Mouse (Mus musculus) liver, embryonic 14.5 days (tissue): ENCODE measurements at regions not wholly inside any gene's neighbourhood (a gene's known extent, or its start where the extent isn't known, plus 50 kb on each side); places are given as distances from the start of the nearest gene placed in this dataset.

Source experiments
- ATAC-seq: fragments of 200-750 bp; cut with Nextera tagmentation; 2 replicates; pipeline ENCODE4 v1.8.0; 2017; ENCODE audit warnings: moderate number of reproducible peaks, mild to moderate bottlenecking, moderate library complexity; ENCODE audit not compliant: insufficient read depth
- DNase-seq, 3 experiments: peaks; one replicate each; pipeline ENCODE4 v3.0.0-alpha.2; 2012 to 2013; ENCODE audit warnings: low read depth in 3 of 3, low spot score in 3 of 3
- H3K27ac ChIP-seq: fragments of 300-500 bp; sonication (generic); 2 replicates; pipeline ENCODE4 v1.5.1; 2014; ENCODE audit warnings: moderate library complexity, mild to moderate bottlenecking, control low read depth, inconsistent platforms
- H3K27me3 ChIP-seq: fragments of 300-500 bp; sonication (generic); 2 replicates; pipeline ENCODE4 v1.6.1; 2014; ENCODE audit warnings: mild to moderate bottlenecking, low read length, moderate library complexity; ENCODE audit not compliant: control insufficient read depth, insufficient read depth
- H3K36me3 ChIP-seq: fragments of 300-500 bp; sonication (generic); replicated peaks from 2 replicates; pipeline ENCODE4 v1.6.1; 2014; ENCODE audit warnings: low read depth; ENCODE audit not compliant: control insufficient read depth, insufficient read depth
- H3K4me1 ChIP-seq, 2 experiments: fragments of 200-500 bp in 1 of 2; fragments of 300-500 bp in 1 of 2; sonication (generic) in 1 of 2; replicated peaks; 2 replicates each; pipeline ENCODE4 v1.6.1; 2012 to 2014; ENCODE audit warnings: antibody characterized with exemption in 1 of 2, inconsistent platforms in 1 of 2, low read length in 1 of 2; ENCODE audit not compliant: control insufficient read depth in 2 of 2, insufficient read depth in 2 of 2
- H3K4me2 ChIP-seq: fragments of 300-500 bp; sonication (generic); 2 replicates; pipeline ENCODE4 v1.6.1; 2014; ENCODE audit warnings: low read depth, mild to moderate bottlenecking, control low read depth, moderate library complexity
- H3K4me3 ChIP-seq, 2 experiments: fragments of 200-500 bp in 1 of 2; fragments of 300-500 bp in 1 of 2; sonication (generic) in 1 of 2; 2 replicates each; pipeline ENCODE4 v1.5.1; 2012 to 2014; ENCODE audit warnings: low read depth in 2 of 2, low read length in 2 of 2, mild to moderate bottlenecking in 2 of 2, control low read depth in 1 of 2, inconsistent platforms in 1 of 2, moderate library complexity in 1 of 2; ENCODE audit not compliant: insufficient read depth in 1 of 2
- H3K9ac ChIP-seq: fragments of 300-500 bp; sonication (generic); replicated peaks from 2 replicates; pipeline ENCODE4 v1.6.1; 2014; ENCODE audit warnings: mild to moderate bottlenecking, control low read depth, moderate library complexity
- H3K9me3 ChIP-seq: fragments of 300-500 bp; sonication (generic); 2 replicates; pipeline ENCODE4 v1.6.1; 2016; ENCODE audit warnings: low read length, mixed read lengths; ENCODE audit not compliant: control insufficient read depth
- CTCF ChIP-seq: IDR thresholded peaks from 2 replicates; pipeline ENCODE4 v1.5.1; 2016; ENCODE audit warnings: antibody characterized with exemption, low read depth, control low read depth
- EP300 ChIP-seq: IDR thresholded peaks from 2 replicates; pipeline ENCODE4 v1.6.1; 2016; ENCODE audit warnings: antibody characterized with exemption, low read depth
- WGBS: fragments of 180-500 bp; shearing (Covaris S2); extraction: QIAGEN DNeasy Blood & Tissue Kit; methylation state at CpG from one replicate; pipeline ENCODE4 v1.1.7; 2014; ENCODE audit not compliant: insufficient replicate concordance; 5-methylcytosine and 5-hydroxymethylcytosine counted together

DNA sequence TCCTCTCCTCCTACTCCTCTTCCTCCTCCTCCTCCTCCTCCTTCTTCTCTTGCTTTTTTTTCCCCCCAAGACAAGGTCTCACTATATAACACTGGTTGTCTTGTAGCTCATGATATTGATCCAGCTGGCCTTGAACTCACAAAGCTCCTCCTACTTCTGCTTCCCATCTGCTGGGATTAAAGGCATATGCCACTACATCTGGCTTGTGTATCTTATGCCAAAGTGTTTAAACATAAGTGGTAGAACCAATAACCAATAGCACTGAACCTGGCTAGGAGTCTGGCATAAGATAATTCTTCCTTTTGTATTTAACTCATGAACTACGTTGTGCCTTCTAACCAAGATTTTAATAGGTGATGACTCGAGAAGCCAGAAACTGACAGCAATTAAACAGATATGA lies 143.7 kb downstream of the Dusp6 start:
- TF ChIP-seq EP300 (no peak), CTCF (no peak)
- H3K27ac ChIP-seq = no peak overlapping the region
- 77% methylated on average over 2 of the region's 2 CpGs for WGBS

DNA sequence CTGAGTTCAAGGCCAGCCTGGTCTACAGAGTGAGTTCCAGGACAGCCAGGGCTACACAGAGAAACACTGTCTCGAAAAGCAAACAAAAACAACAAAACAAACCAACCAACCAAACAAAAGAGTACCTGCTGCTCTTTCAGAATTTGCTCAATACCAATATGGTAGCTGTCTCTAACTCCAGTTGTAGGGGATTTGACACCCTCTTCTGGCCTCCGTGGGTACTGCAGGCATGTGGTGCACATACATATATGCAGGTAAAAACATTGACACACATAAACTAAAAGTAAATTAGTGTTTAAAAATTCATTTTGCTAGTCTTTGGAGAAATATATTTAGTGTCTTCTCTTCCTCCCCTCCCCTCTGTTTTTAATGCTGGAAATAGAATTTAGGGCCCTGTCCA lies 145.8 kb downstream of the Dusp6 start:
- H3K27ac ChIP-seq = no peak overlapping the region
- DNase-seq (no peak), ATAC-seq (no peak)
- H3K9ac ChIP-seq = no peak overlapping the region
- no peak overlapping the region for H3K4me2 ChIP-seq
- no peaks in the 10 kb centered on the region for H3K9me3 ChIP-seq
- H3K27me3 ChIP-seq = no peaks in the 10 kb centered on the region
- no peaks in the 10 kb centered on the region; a peak in 1 of 4 replicates for H3K4me1 ChIP-seq
- TF ChIP-seq CTCF = peak; percentile 21; the same call in 1 of the 2 replicates
- TF ChIP-seq EP300 = no peak
- WGBS = 60% methylated on average over 2 of the region's 2 CpGs
- H3K4me3 ChIP-seq = no peak overlapping the region
- H3K36me3 ChIP-seq = no peaks in the 10 kb centered on the region

More for the DNA sequence above, 143.7 kb downstream of the Dusp6 start:
- H3K4me1 ChIP-seq = no peaks in the 10 kb centered on the region; a peak in 1 of 4 replicates
- DNase-seq = no peak
- H3K9ac ChIP-seq = no peak overlapping the region
- ATAC-seq = no peak
- H3K27me3 ChIP-seq = no peaks in the 10 kb centered on the region
- no peak overlapping the region for H3K4me3 ChIP-seq
- no peaks in the 10 kb centered on the region for H3K9me3 ChIP-seq
- no peak overlapping the region for H3K4me2 ChIP-seq
- H3K36me3 ChIP-seq = no peaks in the 10 kb centered on the region

DNA sequence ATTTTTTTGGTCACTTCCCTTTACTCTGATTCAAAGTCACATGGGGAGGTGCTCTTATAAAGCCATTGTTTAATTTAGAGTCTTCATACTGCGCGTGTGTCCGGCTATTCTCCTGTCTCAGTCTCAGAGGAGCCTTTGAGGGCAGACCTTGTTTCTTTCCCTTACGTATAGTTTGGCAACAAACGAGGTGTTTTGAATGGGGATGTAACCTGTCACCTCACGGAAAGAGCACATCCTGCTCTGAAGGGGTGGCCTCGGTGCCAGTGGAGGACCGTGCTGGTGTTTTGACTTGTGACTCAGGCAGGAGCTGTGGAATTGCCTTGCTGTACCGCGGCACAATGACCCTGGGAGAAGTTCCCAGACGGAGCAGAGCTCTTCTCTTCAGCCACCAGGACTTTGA lies 146.7 kb downstream of the Dusp6 start:
- Histone ChIP-seq H3K27ac (no peak overlapping the region), H3K4me1 (no peaks in the 10 kb centered on the region; a peak in 1 of 4 replicates), H3K27me3 (no peaks in the 10 kb centered on the region), H3K9me3 (no peaks in the 10 kb centered on the region), H3K4me3 (no peak overlapping the region), H3K4me2 (no peak overlapping the region), H3K36me3 (no peaks in the 10 kb centered on the region), H3K9ac (no peak overlapping the region)
- WGBS = 38% methylated on average over 11 of the region's 11 CpGs
- DNase-seq = no peak
- no peak for TF ChIP-seq CTCF
- TF ChIP-seq EP300 = no peak
- no peak for ATAC-seq

DNA sequence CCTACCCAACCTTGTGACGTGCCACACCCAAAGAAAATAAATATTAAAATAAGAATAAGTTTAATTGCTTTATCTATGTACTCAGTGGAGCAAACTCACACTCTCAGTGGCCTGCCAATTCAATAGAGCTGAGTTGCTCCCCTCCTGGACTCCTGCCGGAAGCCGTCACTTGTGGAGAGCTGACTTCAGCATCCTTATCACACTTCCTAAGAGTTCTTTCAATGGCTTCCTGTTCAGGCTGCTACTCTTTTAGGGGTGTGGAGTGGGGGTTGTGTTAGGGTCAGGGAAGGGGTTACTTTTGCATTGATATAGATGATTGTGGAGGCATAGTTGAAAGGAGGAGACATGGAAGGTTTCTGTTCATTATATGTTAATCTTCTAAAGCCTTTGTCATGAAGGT lies 147.7 kb downstream of the Dusp6 start:
- Histone ChIP-seq H3K4me1 (no peaks in the 10 kb centered on the region; a peak in 1 of 4 replicates), H3K4me3 (no peak overlapping the region), H3K36me3 (no peaks in the 10 kb centered on the region), H3K9me3 (no peaks in the 10 kb centered on the region), H3K4me2 (no peak overlapping the region), H3K27me3 (no peaks in the 10 kb centered on the region), H3K9ac (no peak overlapping the region), H3K27ac (no peak overlapping the region)
- ATAC-seq = no peak
- no peak for DNase-seq
- WGBS = 18% methylated on average over 3 of the region's 3 CpGs
- TF ChIP-seq CTCF (no peak), EP300 (no peak)

DNA sequence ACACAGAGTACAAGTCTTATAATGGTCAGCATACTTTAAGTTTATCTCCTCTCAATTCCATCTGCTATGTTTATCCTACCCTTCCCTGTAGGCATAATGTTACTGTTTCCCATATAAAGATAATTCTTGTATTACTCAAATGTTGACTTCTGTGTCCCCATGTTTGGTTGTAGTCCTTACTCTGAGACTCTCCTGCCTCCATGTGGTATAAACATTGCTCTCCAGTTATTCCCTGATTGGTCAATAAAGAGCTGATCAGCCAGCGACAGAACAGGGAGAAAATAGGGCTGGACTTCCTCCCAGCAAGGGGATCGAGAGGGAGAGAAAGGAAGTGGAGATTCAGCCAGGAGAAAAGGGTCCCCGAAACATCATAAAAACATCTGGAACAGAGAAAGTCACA lies 150.4 kb downstream of the Dusp6 start:
- ATAC-seq = no peak
- Histone ChIP-seq H3K27ac (no peak overlapping the region), H3K36me3 (no peaks in the 10 kb centered on the region), H3K4me3 (no peak overlapping the region), H3K4me1 (no peaks in the 10 kb centered on the region; a peak in 1 of 4 replicates), H3K9me3 (no peaks in the 10 kb centered on the region), H3K9ac (no peak overlapping the region), H3K27me3 (no peaks in the 10 kb centered on the region), H3K4me2 (no peak overlapping the region)
- WGBS = 45% methylated on average over 3 of the region's 3 CpGs
- DNase-seq = no peak
- TF ChIP-seq EP300 = no peak
- no peak for TF ChIP-seq CTCF
